Mouse (Mus musculus): ENCODE data around the gene Zfp652.

Gene Zfp652

DNA sequence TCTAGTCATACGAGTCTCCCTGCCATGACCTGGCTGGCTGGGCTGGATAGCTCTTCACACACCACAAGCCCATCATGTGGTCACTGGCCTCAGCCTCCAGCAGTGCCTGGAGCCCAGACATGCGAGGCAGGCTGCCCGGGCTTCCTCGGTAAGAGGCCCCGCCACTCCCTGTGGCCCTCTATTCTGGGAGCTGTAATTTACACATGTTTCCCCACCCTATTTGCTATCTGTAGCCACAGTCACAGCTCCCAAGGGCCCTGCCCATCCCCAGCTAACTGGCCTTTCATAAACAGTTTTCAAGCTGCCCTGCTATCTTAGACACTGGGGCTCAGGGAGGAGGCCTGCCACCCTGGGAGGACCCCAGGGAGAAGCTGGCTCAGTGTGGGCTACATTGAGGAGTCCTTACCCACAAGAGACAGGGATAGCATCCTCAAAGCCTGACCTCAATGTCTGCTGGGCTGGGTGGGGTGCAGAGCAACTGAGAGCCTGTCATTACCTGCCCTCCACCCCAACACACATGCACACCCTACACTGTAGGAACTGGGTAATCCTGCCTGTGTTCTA, 96.1 kb downstream of the Zfp652 start:
- DNase-seq (ENCODE audit: low spot score in 2 of 2) = no peak

DNA sequence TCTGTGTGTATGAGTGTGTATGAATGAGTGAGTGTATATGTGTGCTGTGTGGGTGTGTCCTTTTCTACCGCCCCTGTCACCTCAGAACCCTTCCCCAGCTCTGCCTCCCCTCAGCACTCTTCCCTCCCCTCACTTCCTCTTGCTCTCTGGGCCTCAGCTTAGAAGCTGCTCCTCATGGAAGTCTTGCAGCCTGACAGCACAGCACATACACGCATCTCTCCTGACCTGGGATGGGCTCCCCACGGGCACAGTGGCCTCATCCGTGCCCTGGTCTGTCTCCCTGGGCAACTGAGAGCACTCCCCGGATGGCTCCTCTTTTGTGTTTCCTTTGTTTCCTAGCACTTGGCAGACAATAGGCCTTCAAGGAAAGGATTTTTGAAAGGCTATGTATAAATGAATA, 97.1 kb downstream of the Zfp652 start:
- DNase-seq (ENCODE audit: low spot score in 2 of 2) = no peak

DNA sequence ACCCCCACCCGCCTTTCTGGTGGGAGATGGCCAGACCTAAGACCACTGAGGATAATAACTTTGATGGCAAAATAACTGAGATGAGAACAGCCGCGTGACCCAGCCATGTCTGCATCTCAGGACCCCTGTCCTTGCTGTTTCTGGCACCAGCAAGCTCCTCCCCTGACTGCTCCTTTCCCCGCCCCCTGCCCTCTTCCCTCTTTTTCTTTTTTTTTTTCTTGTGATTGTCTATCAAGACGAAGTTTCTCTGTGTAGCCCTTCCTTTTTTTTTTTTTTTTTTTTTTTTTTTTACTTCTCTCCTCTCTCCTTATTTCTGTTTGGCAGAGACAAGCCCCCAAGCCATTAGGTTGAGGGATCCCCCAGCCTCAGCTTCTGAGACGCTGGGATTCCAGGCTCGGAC, 98.4 kb downstream of the Zfp652 start:
- DNase-seq (ENCODE audit: low spot score in 2 of 2) = no peak

DNA sequence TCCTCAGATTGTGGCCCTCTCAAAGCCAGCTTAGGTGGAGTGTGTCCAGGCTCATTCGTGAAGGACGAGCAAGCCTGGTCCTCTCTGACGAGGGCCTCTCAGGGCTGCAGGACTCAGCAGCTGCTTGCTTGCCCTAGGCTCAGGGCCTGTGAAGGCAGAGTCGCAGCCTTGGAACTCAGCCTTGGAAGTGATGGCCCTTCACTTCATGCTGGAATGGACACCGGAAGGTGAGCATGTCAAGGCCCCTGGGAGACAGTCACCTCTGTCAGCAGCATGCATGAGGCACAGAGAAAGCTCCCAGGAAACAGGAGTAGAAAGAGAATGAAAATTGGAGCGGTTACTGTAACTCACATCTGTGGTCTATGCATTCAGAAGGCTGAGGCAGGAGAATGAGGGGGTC, 99.3 kb downstream of the Zfp652 start:
- no peak for DNase-seq (ENCODE audit: low spot score in 2 of 2)

DNA sequence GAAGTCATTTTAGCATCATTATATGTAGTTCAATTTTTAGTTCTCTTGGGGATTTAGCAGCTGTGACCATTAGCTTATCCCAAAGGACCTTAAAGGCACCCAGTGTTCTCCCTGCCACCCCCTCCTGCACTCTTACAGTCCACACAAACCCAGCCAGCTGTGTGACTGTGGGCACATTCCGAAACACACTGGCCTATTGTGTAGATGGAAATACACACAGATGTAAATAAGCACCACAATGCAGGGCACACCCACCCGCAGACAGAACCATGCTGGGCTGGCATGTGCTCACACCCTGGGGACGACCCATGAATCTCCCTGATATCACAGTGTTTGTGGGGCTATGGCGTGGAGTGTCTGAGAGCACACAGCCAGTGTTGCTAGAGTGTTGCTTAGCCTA, 99.8 kb downstream of the Zfp652 start:
- no peak for DNase-seq (ENCODE audit: low spot score in 2 of 2)

DNA sequence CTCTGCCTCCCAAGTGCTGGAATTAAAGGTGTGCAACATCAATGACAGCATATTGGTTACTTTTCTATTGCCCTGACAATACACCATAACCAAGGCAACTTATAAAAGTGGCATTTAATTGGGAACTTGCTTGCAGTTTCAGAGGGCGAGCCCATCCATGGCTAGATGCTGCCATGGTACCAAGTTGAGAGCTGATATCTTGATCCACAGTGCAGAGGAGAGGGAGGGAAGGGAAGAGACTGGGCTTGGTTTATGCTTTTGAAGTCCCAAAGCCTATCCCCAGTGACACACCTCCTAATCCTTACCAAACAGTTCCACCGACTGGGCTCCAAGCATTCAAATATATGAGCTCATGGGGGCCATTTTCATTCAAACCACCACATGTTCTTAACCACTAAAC, 101.6 kb downstream of the Zfp652 start:
- no peak for DNase-seq (ENCODE audit: low spot score in 2 of 2)

DNA sequence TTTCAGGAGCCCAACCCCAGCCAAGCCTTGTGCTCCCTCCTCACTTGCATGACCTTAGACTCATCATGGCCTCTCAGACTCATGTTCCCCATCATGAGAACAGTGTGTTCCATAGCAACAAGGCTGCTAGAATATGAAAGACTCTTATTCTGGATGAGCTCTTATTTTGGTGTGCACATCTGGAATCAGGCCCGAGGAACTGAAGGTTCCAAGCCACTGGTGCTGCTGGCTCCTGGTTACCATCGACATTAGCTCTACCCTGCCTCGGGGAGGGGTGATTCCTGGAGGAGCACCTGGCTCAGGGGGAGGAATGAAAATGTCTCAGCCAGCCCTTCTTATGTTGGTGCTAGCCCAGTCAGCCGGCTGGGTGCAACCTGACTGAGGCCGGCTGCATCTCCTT, 102.4 kb downstream of the Zfp652 start:
- no peak for DNase-seq (ENCODE audit: low spot score in 2 of 2)

DNA sequence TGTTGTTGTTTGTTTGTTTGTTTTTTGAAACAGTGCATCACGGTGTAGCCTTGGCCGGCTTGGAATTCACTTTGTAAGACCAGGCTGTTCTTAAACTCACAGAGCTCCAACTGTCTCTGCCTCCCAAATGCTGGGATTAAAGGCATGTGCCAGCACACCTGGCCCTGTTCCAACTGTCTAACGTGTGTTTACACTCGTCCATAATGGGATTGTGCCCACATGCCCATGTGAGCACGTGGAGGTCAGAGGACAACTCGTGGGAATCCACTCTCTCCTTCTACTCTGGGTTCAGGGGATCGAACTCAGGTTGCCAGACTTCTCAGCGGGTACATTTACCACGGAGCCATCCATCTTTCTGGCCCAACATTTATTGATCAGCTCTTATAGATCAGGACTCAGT, 102.9 kb downstream of the Zfp652 start:
- no peak for DNase-seq (ENCODE audit: low spot score in 2 of 2)

DNA sequence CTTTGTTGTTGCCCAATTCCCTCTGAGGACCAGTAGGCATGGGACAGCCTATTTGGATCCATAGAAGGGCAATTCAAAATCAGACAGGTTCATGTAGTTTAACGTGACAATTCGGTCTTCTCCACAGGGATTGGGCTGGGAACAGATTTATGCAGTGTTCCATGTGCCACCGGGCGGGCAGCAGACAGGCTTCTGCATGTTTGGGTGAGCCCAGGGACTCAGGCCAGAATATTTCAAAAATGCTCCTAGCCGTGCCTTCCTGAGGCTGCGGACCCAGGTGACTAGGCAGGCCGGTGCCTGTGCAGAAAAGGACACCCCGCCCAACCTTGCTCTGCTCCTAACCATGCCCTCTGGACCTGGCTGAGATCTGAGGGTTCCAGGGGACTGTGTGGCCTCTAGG, 106.7 kb downstream of the Zfp652 start:
- peak; percentile 46 to 65 for DNase-seq (ENCODE audit: low spot score in 2 of 2)

DNA sequence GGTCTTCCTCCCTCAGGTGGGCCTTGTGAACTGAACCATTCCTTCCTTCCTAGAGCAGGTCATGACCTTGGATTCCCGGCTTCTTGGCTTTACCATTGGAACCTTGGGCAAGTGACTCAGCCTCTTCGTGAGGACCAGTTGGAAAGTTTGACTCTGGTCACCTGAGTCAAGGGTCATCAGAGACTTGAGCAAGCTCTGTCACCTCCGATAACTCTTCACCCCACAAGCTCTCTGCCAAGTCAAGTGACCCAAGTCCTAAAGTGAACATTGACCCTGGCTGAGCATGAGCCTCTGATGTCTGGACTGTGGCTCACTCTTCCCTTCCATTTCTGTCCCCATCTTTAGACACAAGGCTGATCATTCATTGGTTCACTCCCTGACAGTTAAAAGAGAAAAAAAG, 109.0 kb downstream of the Zfp652 start:
- no peak for DNase-seq (ENCODE audit: low spot score in 2 of 2)

DNA sequence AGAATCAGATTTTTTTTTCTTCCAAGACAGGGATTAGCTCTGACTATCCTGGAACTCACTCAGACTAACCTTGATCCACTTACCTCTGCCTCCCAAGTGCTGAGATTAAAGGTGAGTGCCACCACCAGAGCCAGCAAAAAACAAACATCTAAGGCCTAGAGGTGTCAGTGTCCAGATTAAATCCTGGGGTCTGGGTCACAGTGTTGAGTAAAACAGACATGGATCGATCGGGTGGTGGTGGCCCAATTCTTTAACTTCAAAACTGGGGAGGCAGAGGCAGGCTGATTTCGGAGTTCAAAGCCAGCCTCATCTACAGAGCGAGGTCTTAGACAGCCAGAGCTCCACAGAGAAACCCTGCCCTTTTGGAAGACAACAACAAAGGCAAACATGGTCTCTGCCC, 110.0 kb downstream of the Zfp652 start:
- DNase-seq (ENCODE audit: low spot score in 2 of 2) = no peak

DNA sequence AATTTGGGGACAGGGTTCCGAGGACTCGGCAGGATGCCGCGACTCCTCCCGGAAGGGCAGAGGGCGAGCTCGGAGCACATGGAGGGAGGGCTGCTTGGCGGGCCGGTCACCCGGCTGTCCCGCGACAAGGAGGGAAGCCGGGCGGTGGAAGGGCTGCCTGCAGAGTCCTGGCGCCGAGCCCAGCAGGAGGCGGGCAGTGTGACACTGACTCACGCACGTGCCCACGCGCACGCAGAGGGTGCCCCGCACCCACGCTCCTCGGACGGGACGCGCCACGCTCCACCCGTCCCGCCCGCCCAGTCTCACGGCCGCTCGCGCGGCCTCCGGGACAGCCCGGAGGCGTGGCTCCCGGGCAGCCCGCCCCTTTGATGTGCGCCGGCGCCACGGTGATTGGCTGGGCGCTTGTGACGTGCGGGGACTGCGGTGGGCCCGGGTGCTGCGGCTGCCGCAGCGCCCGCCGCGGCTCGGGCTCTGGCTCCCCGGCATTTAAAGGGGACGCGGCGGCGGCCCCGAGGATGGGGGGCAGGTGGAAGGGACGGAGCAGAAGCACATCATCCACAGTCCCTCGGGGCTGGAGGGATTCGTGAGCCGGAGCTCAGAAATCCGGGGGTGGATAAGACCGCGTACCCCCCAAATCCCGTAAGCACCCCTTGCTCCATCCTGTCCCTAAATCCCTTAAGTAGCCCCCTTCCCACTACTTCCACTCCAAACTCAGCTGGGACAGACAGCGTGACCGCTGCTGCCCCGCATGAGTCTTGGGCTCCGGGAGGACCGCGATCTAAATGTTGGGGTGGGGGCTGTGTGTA, 111.8 kb downstream of the Zfp652 start, which contains the start of gene Phospho1:
Phospho1 (plus strand) TSS at position 429 of the 806 bp plus-strand sequence.
- peak; percentile 85 to 91 for DNase-seq (ENCODE audit: low spot score in 2 of 2)

DNA sequence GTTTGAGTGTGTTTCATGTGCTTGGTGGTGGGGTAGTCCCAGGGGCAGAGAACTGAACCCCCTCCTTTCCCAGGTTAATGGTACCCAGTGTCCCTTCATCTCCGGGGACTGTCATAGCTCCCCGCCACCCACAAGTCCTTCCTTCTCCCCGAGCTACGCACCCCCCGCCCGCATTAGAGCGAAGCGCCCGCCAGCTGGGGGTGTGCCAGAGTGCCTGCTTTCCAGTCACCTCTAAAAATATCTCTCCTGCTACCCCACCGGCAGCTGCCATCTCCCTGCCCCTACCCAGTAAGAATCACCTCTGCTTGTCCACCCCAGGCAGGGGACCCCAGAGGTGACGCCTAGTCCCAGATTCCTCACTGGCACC, 112.4 kb downstream of the Zfp652 start:
- no peak for DNase-seq (ENCODE audit: low spot score in 2 of 2)

DNA sequence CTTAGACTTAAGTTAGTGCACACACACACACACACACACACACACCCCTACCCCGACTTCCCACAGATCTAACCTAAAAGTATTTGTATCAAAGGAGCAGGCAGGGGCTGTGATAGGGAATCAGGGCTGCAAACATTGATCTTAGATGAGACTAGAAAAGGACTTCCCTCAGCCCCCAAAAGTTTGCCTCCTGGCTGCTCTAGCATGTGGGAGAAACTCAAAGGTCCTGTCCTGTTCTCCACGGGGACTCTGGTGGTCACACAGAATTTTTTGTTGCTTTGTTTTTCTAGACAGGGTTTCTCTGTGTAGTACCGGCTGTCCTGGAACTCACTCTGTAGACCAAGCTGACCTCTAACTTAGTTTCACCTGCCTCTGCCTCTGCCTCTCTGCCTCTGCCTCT, 113.2 kb downstream of the Zfp652 start:
- no peak for DNase-seq (ENCODE audit: low spot score in 2 of 2)

DNA sequence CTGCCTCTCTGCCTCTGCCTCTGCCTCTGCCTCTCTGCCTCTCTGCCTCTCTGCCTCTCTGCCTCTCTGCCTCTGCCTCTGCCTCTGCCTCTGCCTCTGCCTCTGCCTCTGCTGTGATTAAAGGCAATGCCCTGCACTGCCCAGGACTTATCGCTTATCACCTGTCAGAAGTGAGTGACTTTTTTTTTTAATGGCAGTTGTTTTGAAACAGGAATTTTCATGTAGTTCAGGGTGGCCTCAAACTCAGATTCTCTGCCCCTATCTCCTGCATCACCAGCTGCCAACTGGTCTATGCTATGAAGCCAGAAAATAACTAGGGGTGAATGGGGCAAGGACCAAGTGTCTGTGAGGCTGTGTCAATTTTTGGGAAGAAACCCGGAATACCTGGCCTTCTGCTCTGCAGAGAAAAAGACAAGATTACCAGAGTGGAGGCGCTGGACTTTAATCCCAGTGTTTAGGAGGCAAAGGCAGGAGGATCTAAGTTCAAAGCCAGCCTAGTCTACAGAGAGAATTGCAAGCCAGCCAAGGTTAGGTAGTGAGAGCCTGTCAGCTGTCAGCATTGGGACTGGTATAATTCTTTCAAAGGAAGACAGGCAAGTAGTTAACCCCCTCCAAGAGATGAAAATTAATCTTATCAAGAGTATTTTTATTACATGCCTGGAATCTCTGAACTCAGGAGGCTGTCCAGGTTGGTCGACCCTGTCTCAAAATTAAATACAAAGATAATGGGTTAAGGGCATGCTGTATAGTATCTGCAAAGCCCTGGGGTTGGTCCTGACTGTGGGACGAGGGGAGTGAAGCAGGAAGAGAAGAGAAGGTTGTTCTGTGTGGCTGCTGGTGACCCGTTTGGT, 114.1 kb downstream of the Zfp652 start:
- DNase-seq (ENCODE audit: low spot score in 2 of 2) = no peak

DNA sequence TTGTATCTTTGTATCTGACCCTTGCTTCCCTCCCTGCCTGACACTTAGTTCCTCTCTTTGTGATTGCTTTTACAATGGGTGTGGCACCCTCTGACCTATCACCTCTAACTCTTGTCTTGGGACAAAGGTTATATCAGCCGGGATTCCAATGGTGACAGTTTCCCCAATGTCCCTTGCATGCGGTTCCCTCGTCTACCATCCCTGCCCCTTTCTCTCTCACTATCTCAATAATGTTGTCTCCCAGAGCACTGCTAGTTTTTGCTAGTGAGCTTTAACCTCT, 114.6 kb downstream of the Zfp652 start:
- DNase-seq (ENCODE audit: low spot score in 2 of 2) = no peak

DNA sequence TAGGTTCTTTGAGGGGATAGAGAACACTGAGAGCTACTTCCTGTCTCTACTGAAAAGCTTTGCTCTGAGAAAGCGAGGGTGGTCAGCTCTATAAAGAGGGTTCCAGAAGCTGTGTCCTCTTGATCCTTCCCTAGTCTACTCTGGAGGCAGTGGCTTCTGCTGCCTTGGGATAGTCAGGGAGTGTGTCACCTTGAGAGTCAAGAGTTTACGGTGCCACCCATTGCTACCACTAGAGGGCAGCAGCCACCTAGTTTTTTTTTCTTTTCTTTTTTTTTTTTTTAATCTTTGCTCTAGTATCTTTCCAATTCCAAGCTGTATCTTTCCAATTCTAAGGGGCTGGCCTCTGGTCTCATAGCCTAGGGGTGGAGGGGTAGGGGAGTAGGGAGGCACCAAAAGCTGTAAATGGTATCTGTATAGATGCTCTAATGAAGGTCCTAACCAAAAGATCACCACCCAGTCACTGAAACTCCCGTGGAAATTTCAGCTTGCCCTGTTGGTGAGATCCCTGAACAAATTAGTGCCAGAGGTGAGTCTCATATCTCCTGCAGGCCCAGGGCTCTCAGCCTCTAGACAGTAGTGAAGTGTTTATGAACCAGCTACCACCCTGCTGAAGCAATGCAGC, 115.1 kb downstream of the Zfp652 start:
- DNase-seq (ENCODE audit: low spot score in 2 of 2) = peak; percentile 61 to 68

DNA sequence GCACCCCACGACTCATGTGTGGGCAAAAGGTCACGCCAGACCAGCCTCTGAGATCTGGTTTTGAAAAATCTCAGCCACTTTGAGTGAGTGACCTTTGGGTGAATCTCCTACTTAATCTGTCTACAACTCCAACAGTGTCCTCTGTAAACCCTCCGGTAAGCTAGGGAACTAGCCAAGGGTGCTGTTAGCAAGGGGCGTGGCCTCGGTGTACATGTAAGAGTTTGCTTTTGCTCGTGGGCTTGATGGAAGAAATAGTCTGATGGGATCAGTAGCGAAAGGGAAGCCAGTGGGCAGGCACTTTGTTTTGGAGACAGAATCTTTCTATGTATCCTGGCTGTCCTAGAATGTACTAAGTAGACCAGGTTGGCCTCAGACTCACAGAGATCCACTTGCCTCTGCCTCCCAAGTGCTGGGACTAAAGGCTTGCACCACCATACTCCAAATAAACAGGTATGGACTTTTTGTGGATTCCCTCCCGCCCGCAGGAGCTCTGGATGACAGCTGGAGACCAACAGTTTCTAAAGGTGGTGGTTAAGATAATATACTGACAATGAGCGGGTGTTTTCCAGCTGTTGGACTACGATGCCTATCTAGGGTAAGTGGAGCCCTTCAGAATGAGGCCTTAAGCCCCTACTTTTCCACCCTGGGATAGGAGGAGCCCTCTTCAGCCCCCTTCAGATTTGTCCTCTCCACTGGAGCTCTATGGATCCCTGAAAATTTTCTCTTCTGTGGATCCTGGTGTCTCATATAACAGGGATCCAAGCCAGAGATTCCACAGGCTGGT, 115.9 kb downstream of the Zfp652 start:
- no peak for DNase-seq (ENCODE audit: low spot score in 2 of 2)

DNA sequence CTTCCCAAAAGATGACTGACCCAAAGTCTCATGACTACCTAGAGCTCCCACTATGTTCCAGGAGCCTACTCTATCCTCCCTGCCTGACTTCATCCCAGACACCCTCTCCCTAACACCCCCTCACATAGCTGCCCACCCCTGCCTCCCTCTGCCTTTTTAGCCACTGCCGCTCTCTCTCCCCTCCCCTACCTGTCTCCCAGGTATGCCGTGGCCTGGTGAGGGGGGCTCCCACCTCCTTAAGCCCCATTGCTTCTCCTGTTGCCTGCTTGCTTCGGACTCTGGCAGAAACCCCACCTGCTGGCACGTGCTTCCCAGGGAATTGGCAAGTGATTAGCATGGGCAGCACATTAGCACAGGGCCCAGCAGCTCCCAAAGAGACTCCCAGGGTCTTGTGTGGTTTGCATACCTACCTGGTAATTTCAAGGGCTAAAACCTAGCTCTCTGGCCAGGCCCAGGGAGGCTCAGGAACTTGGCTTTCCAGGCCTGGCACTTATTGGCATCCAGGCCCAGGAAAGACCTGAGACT, 117.1 kb downstream of the Zfp652 start:
- DNase-seq (ENCODE audit: low spot score in 2 of 2) = no peak

DNA sequence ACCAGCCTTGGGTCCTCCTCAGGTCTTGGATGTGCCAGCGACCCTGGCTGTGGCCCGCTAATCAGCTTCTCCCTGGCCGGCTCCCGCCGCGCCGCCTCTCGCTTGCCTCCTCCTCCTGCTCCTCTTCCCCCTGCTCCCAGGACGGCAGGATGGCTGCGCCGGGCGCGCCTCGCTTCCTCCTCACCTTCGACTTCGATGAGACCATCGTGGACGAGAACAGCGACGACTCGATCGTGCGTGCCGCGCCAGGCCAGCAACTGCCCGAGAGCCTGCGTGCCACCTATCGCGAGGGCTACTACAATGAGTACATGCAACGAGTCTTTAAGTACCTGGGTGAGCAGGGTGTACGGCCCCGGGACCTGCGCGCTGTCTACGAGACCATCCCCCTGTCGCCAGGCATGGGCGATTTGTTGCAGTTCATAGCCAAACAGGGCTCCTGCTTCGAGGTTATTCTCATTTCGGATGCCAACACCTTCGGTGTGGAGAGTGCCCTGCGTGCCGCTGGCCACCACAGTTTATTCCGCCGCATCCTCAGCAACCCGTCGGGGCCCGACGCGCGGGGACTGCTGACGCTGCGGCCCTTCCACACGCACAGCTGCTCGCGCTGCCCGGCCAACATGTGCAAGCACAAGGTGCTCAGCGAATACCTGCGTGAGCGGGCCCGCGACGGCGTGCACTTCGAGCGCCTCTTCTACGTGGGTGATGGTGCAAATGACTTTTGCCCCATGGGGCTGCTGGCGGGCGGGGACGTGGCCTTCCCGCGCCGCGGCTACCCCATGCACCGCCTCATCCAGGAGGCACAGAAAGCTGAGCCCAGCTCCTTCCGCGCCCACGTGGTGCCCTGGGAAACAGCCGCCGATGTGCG, 118.2 kb downstream of the Zfp652 start:
- DNase-seq (ENCODE audit: low spot score in 2 of 2) = no peak

DNA sequence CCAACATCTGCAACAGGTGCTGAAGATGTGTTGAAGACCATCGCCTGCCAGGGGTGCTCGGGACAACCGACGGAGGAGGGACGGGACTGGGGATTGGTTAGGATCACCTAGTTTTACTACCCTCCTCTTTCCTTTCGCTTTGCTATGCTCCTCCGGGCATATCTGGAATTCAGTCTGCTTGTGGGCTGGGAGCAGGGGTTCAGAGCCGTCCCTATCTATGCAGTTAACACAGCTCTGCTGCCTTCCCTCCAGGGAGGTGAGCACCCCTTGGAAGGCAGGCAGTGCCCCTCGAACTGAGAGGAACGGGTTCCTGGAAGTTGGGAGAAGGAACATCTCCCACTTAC, 118.8 kb downstream of the Zfp652 start:
- no peak for DNase-seq (ENCODE audit: low spot score in 2 of 2)

Data from urinary bladder, postnatal 36 days (tissue).